Mouse (Mus musculus) kidney, adult 11 months (tissue): ENCODE results near the gene Abcc4.

Experiments used
- DNase-seq: peaks from one replicate; pipeline ENCODE4 v3.0.0; 2022

Gene Abcc4

DNA sequence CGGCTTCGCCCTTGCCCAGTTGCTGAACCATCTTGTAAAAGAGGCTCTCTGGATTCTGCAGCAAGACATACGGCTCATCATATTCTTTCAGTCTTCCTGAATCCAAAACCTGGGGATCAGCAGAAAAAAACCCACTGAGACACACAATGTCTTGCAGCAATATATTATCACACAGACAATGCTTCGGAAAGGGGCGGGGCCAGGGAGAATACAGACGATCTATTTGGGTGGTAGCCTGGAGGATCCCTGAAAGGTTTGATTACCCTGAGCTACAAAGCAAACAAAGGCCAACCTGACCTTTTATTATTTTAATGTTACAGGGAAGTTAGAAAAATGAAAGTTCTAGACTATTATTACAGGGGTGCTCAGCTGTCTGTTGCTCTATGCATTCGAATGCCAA, 215.5 kb downstream of the Abcc4 start:
- DNase-seq = no peak

DNA sequence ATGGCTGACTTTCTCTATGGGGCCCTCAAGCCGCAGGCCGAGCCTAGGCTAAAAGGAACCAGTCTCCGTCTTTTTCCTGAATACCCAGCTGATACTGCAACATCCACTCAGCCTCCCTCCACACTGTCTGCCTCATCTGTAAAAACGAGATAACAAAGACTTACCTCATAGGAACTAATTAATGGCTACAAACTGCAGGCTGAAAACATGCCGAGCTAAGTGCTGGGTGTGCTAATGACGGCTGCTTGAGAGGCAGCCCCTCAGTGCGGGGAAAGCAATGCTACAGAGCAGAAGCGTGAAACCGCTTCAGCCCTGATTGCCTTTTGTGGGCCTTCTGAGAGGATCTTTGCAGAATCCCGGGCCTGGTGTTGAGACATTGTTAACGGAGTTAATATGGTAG, 219.7 kb downstream of the Abcc4 start:
- DNase-seq = no peak

DNA sequence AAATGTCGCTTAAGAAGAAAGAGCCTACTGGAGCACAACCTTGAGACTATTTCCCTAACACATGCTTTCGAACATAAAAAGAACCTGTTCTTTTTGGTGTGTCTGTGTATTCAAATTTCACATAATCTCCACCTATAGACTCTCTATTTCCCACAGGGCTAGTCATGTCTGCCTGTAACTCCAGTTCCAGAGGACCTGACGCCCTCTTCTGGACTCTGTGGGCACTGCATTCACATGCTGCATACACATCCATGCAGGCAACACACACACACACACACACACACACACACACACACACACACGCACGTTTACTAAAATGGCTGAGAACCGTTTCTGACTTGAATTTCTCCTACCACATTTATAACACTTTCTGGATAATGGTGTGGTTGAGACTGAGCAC, 220.4 kb downstream of the Abcc4 start:
- no peak for DNase-seq

DNA sequence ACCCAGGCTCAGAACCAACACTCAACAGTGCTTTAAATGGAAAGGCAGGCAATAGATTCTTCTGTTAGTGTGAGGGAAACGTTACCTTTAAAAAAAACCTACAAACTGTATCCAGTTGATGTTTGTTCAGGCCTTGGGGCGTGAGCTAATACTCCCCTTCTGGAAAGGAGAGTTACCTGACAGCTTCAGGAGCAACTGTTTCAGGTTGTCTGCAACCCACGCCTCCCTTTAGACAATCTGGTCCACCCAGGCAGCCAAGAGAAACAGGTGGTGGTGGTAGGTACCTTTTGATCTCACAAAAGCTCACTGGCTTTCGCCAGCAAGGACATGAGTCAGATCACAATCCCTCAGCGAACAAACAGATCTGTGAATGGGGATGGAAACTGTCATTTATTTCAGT, 223.7 kb downstream of the Abcc4 start:
- DNase-seq = no peak

DNA sequence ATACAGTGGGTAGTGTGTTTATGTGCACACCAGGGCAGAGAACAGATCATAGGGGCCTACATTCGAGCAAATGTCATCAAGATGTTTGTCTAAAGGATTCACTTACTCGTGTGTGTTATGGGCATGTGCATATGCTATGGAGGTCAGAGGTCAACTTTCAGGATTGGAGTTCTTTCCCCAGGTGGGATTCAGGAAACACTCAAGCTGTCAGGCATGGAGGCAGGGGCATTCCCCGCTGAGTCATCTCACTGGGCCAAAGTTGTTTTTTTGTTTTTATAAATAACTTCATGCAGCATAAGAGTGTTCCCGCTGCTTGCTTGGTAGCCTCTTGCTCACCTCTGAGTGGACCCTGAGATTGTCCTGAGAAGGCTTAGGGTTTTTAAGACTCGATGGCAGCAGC, 224.2 kb downstream of the Abcc4 start:
- no peak for DNase-seq

DNA sequence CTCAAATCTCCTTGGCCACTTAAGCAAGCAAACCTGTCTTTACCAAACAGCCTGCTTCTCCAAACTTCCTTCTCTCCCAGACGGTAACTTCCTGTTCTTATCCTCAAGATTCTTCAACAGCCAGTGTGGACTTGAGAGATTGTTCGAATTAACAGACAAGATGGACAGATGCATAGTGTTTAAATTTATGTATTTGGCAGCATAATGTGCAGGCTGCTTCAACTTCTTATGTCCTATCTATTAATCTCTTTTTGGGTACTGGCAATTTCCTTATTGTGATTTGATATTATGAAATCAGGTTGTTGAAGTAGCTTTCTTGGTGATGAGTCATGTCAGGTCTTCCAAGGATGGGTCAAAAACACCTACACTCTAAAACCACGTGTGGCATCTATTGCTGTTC, 229.7 kb downstream of the Abcc4 start:
- no peak for DNase-seq

DNA sequence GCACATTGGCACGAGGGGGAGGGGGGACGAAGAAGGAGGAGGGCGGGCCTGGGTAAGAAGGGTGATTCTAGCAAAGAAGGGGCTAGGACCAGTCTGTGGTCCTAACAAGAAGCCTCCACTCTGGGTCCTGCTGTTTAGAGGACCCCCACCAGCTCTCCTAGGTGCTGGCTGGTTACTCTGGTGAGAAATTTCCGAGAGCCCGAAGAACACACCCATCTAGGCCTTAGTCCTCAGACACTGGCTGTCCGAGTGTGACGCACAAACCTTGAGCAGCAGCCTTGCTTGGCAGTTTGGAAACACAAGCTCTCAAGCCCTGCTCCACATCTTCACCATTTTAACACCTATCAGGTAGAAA, 230.9 kb downstream of the Abcc4 start:
- no peak for DNase-seq

DNA sequence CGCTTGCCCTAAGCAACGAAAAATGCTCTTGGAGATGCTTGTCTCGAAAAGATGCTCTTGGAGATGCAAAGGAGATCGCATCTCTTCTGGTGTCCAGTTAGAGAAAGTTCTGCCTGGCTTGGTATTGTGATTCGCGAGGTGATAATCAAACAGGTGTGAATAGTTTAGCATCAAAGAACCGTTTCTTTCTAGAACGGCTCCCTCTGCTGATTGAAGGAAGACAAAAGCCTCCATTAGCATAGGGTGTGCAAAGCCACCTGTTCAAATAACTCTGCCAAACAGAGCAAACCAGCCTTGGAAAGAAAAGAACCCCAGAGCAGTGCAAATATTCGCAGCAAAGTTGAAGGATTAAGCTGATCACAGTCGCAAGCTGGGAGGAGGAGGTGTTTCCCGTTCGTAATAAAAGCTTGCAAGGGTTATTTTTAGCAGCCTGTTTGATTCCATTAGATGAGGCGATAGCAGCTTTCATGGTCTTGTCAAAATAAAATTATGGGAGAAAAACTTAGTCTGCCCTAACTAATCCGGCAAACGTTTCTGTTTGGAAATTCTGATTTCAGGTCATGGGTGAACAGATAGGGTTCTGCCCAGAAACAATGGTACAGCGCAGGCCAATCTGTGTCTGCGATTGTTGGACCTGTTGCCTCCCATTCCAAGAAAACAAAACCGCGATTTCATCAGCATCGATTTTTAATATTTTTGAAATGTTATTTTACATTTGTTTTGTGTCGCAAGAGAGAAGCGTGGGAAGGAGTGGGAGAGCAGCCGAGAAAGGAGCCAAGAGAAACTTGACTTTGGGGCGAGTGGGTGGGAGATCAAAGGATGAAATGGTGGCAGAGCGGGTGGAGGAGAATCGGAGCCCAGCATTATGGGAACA, 231.6 kb downstream of the Abcc4 start:
- DNase-seq = no peak

DNA sequence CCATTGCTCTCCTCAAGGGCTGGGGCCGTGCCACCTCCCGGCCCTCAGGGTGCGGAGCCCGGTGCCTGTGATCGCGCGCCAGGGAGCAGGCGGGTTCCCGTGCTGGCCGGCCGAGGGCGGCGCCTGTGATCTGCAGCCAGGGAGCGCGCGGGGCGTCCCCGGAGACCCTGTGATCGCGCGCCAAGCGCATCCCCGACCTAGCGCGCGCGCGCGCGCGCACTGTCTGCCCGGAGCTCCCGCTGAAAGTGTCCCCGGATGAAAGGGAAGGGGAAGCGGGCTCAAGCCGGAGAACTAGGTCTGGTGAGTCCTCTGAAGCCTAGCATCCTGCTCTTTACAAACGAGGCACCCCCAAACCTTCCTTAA, 232.2 kb downstream of the Abcc4 start:
- DNase-seq = no peak

DNA sequence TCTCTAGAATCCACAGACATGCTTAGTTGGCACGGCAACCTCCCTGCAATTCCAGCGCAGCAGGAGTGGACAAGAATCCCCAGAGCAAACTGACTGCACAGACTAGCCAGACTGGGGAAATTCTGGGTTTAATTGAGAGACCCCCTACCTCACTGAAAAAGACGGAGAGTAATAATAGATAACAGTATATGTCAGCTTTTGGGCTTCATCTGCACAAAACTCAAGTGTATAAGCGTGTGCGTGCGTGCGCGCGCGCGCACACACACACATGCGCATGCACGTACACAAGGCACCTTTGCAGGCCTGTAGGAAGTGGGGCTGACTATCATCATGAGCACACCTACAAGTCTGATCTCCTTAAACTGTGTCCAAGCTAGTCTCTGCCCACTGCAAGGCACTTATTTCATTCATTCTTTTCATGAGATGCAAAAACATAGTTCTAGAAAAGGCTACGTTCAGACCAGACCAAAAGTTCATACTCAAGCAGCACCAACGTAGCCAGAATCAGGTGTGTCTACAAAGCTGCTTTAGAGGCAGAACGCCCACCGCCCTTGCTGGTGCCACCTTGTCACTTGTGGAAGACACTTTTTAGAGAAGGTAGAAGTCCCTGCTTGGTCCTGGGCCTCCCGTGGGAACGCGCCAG, 232.7 kb downstream of the Abcc4 start:
- DNase-seq = no peak

DNA sequence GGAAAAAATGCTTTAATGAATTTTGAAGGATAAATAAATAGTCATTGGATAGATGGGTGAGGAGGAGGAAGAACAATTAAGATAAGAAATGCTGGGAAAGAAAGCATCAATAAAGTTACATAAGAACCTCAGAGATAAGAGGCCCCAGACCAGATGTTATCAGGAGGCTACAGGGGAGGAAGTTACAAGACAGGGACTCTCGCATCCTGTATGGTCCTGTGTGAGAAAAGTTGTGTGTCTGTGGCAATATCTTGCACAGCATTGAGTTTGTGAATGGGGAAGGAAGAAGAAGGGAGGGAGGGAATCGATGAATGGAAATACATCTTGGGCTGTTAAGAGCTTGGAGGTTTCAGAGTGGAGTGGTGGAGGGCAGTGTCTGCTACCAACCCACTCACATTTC, 240.7 kb downstream of the Abcc4 start:
- no peak for DNase-seq

DNA sequence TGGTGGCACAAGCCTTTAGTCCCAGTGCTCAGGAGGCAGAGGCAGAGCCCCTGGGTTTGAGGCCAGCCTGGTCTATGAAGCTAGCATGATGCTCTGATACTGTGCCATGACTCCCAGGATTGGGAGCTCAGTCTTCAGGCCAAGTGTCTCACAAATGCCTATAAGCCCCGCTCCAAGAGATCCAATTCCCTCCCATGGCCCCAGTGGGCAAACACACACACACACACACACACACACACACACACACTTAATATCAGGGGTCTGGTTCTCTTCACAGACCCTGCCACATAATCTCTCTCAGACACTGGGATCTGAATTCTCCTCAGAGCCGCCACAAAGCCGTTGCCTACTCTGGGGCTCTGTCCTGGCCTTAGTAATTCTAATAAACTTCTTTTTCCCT, 241.6 kb downstream of the Abcc4 start:
- no peak for DNase-seq

DNA sequence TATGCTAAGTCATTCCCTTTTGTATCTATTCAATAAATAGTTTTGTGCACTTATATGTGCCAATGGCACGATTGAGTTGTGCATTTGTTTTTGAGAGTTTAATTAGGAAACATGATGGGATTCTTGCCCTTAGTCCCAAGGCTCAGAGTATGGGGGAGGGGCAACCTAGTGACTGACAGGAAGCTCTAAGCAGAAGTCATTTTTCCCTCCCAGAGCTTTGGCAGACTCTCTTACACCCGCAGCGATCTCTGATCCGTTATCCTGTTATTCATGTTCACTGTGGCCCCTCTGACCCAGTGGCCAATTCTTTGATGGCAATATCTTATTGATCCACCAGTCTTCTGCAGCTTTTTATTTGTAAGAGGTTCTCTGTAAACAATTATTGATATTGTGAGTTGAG, 253.4 kb downstream of the Abcc4 start:
- DNase-seq = no peak

DNA sequence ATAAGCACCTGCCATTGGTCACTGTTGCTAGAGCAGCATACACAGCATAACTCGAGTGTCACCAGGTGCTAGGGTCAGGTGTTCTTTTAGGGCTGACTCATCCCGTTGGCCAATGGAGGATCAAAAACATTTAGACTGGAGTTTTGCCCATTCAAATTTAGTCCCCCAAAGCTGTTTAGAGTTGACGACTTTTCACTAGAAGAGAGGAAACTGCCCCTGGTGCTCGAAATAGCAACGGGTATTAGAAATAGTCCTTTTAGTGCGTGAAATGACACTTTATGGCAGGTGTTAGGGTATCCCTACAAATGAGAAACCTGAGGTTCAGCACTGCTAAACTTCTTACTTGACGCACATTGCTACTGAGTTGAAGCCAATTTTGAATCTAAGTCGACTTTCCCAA, 265.9 kb downstream of the Abcc4 start:
- DNase-seq = no peak

DNA sequence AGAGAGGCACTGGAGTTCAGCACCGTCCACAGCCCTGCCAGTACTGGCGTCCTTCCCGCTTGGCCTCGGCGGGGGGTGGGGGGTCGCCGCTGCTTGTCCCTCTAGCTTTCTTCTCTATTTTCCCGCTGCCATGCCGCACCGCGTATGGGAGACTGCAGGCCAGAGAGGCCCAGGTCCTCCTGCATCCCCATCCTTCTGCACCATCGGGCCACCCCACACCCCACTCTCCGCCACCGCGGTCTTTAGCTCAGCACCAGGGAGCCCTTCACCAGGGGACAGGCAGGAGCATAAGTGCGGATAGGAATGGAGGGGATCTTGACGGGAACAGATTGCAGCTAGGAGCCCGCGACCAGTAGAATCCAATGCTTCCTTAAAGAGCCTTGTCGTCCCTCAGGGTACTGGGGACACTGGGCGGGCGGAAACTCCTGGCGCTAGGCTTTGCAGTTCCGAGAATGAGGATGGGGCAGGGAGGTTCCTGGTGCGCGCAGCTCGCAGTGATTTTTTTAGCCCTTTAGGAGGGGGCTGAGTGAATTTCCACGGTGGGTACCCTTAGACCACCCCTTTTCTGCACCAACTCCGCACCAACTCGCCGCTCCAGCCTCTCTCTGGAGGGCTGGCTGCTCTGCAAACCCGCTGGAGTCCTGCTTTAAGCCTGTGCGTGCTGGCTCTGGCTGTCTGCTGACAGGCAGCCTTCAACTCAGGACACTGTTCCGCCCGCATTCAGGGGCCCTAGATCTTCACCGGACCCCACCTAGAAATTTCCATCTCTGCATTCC, 268.7 kb downstream of the Abcc4 start:
- DNase-seq = no peak

DNA sequence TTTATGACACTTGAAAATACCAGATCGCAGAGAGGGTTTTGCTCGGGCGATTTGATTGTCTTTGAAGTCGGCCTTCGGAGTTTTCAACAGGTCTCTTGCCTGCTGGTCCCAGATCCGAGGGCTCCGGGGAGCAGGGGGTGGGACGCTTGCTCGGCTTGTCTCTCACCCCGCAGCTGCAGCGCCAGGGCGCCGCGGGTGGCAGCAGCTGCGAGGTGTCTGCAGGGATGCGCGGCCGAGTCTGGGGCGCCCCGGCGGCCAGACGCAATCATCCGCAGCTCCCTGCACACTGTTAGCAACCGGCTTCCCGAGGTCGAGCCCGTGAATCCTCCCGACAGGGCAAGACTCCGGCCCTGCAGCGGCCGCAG, 269.2 kb downstream of the Abcc4 start:
- DNase-seq = no peak

DNA sequence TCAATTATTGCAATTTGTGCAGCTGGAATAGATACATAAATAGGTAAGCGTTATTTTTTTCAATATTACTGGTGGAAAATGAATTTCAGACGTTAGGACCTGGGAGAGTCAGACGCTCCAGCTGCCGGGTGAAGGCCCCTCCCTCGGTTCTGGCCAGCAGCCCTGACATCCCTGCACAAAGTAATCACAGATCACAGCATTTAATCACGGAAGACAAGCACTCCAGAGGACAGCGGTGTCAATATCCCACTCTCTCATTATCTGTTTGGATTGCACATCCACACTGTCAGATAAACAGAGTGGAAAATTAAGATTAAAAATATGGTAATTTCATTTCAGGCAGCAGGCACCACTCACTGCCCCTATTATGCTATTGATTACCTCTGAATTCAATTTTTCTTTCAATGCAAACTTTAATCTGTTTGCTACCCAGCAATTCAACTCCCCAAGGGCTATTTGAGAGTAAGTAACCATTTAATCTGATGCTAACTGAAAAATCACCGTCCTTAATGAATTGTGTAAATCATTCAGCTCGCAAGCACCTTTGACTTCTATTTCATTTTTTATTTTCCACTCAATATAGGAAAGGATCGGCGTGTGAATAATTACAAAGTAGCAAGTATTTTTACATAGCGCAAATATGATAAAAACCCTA, 270.2 kb downstream of the Abcc4 start:
- DNase-seq = no peak

DNA sequence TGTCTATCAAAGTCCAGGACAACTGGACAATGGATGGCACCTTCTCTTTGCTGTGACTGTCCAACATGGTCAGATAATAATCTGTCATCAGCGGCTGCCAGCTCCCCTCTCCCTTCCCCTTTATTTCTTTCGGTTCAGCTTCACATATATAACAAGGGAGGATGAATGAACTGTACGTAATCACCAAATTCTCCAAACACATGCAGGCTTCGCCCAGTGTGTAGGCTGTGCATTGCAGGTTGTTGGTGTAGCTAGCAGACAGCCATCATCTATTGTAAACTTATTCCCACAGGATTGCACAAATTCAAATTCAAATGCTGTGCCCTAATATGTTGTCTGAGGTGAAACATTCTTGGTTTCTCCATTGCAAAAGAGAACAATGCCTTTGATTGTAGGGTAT, 271.2 kb downstream of the Abcc4 start:
- no peak for DNase-seq

DNA sequence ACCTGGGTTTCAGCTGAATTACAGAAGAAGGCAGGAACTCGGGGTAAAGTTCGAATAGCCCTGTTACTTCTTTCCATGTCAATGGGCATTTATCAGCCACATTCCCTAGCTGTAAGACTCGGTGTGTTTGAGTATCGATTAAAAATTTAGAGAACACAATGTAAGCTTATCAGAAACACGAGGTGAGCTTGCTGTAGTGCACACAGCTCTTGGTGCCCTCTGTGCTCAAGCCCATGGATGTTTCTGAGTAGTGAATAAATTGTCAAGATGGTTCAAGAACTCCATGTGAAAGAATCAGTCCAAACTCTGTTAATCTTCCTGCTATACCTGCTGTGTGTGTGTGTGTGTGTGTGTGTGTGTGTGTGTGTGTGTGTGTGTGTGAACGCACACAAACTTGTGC, 272.2 kb downstream of the Abcc4 start:
- DNase-seq = no peak
